Mouse (Mus musculus) cerebellum, postnatal 10 days (tissue): ENCODE data around the gene Slc22a2.
A peak's percentile ranks its signal among the peaks of the same experiment; 100 is the strongest.
"Not testable (repeated sequence)": the region's sequence is repeated elsewhere in the genome, so short reads cannot be mapped to it uniquely, and the experiment has no call there.

Experiments used
- DNase-seq, 2 experiments: peaks; one replicate each; pipeline ENCODE4 v3.0.0; 2021; ENCODE audit warnings: mixed read lengths in 2 of 2

Gene Slc22a2

GRCm38 (mm10) chr17:12583991-12584390 lies at the start of gene Slc22a2:
Gene Slc22a2, plus strand, starts transcription at chr17:12584132.
- no peak for DNase-seq

DNA sequence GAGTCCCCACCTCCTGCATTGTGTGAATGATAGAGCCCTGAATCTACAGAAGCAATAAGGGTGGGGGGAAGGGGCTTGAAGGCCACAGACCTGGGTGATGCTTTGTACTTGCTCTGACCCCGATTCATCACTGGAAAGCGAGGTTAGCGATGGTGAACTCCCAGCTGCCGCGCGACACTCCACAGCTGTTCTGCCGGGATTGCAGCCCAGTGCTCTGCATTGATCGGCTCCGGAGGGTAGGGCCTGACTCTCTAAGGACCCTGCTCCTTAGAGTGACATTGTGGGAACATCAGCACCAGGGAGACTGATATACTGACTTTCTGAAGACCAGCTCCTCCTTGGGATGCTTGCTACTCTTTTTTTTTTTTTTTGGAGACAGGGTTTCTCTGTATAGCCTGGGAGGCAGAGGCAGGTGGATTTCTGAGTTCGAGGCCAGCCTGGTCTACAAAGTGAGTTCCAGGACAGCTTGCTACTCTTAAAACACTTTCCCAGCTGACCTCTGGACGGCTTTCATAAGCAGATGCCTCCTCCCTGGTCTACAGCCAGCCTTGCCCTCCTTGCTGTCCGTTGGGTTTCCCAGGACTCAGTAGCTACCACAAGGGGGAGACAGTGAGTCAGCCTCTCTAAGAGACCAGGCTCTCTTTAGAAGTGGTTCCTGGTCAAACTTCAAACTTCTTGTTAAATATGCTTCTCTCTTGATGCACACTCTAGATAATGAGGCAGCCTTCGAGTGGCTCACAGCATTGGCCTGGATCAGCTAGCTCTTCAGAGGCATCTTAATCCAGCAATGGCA lies 49.4 kb upstream of the Slc22a2 start:
- DNase-seq = peak; percentile 89 to 93

DNA sequence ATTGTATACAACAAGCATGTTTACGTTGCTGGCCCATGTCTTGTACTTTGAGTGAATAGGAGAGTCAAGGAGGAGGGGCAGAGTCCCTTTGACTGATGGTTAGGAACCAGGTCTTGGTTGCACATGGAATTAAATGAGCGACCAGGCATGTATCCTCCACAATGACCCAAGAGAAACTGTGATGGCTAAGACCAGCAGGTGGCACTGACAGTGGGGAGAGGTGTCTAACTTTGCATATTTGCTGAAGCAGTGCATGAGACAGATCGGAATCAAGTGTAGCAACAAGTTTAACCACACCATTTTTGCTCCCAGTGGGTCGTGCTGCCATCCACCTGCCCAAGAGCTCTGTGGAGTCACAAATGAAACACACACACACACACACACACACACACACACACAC lies 21.7 kb upstream of the Slc22a2 start:
- no peak for DNase-seq

- DNase-seq = not testable (repeated sequence)
These were observed 19.4 kb upstream of the Slc22a2 start for GRCm38 (mm10) chr17:12564481-12565000.

DNA sequence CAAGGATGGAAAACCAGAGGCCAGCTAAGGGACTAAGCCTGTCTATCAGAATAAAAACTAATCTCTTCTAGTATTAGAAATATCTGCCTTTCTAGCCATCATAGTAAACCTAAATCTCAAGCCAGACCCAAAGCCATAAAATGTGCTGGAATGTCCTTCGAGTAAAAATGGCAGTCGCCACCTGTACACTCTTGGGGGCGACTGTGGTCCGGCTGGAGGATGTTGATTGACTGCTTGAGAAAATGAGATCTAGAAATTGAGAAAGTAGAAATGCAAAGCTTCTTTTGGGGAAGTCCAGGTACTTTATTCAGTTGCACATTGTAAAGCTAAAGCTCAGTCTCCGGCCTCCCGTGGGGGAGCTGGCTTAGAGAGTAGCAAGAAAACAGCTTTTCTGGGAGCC lies 18.5 kb upstream of the Slc22a2 start:
- DNase-seq = no peak

DNA sequence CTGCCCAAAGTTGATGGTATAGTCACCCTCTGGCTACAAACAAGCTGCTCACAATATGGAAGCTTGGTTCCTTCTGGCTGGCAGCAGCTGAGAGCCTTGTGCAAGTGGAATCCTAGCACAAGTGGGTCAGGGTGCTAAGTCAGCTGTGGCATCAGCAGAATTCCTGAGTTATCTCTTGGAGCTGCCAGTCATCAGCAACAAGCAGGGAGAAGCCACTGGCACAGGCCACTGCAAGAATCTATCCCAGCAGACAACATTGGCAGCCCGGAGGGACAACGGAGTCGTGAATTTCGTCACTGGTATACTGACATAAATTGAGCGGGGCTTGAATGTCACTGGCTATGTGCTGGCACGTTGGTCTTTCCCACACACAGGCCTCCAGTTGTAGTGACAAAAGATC lies 12.6 kb upstream of the Slc22a2 start:
- no peak for DNase-seq

DNA sequence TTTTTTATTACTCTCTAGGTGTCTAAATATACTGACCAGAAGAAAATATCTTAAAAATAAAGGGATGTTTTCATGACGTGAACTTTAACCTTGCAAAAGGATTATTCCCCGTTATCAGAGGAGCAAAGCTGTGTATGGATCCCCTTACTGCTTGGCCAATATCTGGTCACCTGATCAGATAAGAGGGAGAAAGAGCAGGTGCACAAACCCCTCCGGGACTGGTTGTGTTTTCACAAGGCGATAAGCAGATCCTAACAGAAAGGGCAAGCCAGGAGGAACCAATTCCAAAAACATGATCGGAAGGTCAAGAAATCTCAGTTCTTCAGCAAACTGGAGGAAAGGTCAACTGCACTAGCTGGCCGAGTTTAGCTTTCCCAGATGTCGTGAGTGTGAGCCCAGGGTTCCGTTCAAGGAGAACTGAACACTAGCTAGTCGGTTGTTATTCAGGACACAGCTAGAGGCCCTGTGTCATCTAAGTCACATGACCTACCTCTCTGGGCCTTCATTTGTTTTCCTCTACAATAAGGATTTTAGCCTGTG lies 11.9 kb upstream of the Slc22a2 start:
- no peak for DNase-seq

DNA sequence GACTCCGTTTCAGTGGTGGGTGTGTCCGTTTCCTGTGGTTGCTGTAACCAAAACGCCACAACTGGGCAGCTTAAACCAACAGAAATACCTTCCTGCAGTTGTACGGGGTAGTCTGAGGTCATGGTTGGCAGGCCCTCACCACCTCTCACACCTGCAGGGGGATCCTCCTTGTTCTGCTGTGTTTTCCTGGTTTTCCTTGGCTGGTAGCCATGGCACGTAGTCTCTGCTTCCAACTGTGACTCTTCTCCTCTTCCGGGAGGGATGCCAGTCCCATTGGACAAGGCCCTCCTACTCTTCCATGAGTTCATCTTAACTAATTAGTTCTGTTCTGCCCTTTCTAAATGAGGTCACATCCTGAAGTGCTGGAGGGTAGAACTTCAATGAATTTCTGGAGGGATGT lies 8.5 kb upstream of the Slc22a2 start:
- peak; percentile 53 to 55 for DNase-seq

DNA sequence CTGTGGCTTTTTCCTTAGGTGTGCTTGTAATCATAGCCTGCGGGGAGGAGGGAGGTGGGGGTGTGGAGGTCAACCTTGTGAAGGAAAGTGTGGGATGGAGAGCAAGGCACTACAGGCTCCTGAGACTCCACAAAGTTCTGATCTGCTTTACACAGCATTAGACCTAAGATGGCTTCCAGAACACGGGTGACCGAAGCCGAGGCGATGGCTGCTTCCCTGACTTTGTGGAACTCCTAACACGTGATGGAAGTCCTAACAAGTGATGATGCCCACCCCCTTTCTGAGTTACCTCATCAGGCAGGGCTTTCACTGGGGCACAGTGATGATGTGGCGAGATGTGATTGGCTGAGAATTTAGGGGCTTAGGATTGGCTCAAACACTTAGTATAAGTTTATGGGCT lies 6.8 kb upstream of the Slc22a2 start:
- DNase-seq = no peak

GRCm38 (mm10) chr17:12585366-12585765 lies 1.4 kb downstream of the Slc22a2 start:
- peak; percentile 42 to 54 for DNase-seq

GRCm38 (mm10) chr17:12586966-12587365 lies 3.0 kb downstream of the Slc22a2 start:
- no peak for DNase-seq

DNA sequence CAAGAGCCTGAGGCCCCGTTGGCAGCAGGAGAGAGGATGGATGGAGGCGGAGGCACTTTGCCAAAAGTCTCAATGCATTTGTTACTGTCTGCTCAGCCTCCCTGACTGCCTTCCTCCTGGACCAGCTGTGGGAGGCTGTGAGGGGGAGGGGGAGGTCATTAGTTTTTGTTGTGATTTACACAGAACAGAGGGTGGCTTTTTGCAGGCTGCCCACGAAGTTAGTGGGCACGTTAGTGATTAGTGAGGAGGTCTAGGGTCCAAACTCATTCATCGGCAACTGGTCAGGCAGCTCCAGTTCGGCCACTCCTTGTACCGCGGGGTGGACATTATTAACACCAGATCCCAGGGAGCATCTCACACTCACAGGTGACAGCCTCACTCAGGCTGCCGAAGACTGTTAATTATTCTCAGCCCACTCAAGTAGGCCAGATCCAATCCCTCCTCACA lies 4.9 kb downstream of the Slc22a2 start:
- peak; percentile 80 to 84 for DNase-seq

DNA sequence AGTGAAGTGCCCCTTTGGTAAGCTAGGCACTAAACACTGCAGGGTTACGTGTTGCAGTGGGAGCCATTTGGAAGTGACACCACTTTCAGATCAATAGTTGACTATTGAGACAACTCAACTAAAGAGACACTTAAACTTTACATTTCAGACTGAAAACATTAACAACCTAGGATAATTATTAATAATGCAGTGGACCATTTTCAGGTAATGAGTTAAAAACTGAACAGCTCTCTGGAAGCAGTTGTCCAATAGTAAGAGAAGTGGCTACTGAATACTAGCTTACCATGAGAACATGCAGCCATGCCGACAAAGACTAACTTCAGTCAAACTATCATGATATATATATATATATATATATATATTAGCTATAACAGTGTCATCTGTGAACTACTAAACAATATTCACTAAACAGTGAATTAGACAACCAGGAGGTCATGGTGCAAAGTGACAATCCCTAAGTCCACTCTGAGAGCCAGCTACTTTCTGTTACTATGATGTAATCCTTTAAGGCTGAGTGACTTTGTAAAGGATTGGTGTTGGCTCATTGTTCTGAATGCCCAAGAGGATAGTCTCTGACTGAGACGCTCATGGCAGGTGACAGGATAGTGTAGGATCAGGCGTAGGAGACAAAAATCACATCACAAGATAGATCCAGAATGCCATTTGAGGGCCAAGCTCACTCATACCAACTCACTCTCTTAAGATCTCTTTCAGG lies 7.1 kb downstream of the Slc22a2 start:
- DNase-seq = no peak

DNA sequence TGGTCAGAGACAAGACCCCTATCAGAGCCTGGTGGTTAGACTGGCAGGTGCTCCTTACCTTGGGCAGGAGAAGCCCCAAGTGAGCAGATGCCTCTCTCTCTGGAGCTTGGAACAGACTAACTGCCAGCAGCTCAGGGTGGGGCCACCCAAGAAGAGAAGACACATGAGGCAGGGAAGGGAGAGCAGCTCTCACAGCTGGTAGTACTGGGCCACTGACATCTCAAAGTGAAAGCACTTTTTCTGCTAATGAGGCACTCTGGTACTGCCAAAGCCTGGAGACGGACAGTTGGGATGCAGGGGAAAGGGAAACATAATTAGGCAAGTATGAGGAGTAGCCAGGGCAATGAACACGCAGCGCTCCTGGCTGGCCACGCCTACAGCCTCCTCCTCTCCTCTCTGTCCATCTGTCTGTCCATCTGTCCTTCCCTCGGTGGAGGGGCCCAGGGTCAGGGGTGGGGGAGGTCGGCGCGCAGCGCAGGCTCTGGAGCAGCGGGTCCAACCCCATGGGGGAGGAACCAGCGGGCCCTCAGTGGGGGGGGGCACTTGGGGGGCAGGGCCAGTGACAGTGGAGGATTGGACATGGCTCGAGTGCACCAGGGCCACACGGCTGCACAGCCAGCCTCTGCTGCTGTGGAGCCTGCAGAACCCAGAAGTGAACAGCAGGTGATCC lies 12.0 kb downstream of the Slc22a2 start:
- DNase-seq = peak; percentile 83 to 84

- no peak for DNase-seq
These were observed 22.7 kb downstream of the Slc22a2 start for GRCm38 (mm10) chr17:12606634-12607033.

DNA sequence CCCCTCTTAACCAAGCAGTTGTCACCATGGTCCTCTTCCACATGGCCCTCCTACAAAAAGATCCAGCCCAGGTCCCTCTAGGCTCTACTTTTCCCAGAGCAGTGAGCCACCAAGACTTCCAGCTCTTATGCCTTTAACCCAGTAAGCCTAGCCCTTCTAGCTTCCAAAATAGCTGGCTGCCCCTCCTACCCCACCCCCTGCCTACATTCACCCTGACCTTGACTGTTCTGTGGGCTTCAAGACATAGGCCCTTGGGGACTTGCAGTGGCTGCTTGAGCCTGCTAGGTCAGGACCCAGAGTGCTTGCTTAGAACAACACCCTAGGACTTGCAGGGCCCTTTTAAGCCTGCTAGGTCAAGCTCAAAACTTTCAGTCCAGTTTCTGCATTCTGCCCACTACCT lies 23.3 kb downstream of the Slc22a2 start:
- no peak for DNase-seq

- DNase-seq = no peak
These were observed 30.8 kb downstream of the Slc22a2 start for GRCm38 (mm10) chr17:12614511-12615385.

GRCm38 (mm10) chr17:12615429-12615828 lies 31.5 kb downstream of the Slc22a2 start:
- no peak for DNase-seq

GRCm38 (mm10) chr17:12619641-12620040 lies 35.7 kb downstream of the Slc22a2 start:
- no peak for DNase-seq

- DNase-seq = no peak
These were observed 44.1 kb downstream of the Slc22a2 start for GRCm38 (mm10) chr17:12627983-12628382.

DNA sequence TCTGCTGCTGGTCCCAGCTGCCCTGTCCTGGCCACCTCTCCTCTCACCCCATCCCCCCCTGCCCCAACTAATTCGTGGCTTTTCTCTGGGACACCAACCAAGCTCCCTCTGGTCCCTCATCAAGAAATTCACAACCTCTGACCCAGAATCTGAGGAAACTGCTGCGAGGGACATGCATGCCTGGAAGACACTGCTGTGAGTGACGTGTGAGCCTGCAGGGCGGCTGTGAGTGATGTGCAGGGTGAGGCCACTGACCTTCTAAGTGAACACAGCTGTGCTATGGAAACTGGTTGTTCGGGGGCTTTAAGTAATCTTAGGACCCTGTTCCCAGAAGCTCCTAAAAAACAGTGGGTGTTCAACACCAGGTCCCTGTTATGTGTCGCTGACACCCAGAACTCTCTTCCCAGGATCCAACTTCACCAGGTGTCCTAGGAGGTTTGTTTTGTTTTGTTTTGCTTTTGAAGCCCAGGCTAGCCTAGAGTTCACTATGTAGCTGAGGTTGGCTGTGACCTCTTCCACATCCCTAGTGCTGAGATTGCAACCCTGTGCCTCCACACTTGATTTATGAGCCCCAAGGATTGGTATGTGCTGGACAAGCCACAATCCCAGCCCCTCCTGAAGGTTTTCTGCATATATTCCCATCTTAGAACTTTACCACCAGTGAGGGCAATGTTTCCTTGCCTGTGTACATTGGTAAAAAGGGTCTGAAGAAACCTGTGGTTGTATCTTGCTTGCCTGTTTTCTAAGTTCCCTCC lies 47.2 kb downstream of the Slc22a2 start:
- no peak for DNase-seq
